Comparison of ENCODE assay signal across 18 mouse cellular contexts in the genomic region with DNA sequence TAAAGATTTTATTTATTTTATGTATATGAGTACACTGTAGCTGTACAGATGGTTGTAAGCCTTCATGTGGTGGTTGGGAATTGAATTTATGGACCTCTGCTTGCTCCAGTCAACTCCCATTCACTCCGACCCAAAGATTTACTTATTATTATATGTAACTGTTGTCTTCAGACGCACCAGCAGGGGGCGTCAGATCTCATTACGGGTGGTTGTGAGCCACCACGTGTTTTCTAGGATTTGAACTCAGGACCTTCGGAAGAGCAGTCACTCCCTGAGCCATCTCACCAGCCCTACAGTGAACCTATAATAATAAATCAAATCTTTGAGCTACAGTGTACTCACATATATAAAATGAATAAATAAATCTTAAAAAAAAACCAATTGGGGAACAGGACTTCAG. TPM values are rescaled to one million over a fixed set of nuclear protein-coding genes. Genes with fewer than 3 reads are reported as not detected.
DNase-seq lines count a peak whose midpoint lies in the region; ATAC-seq and TF ChIP-seq lines count a peak whose summit lies in the region.
"Had no signal": no experiment of that assay in that cellular context is flagged by ENCODE, and none has a peak within 500 bp of the region (broad histone marks: within the 10 kb centered on the region; RNA-seq: fewer than 3 reads in every experiment).

No protein-coding gene starts in this region.

- H3K27ac ChIP-seq in intestine, postnatal 0 days (ENCODE audit: low read depth, low read length): no peak overlapping the region
- no peak overlapping the region for H3K27ac ChIP-seq in intestine, embryonic 15.5 days
- no peak overlapping the region for H3K27ac ChIP-seq in MEL (ENCODE audit: control insufficient read depth, low read depth, low read length)
- no peak overlapping the region for H3K27ac ChIP-seq in stomach, postnatal 0 days (replicated peaks)

- DNase-seq in right cerebral cortex, postnatal 4 days: peak; percentile 35
- DNase-seq in right cerebral cortex, postnatal 36 days (ENCODE audit: low spot score in 2 of 2): no peak
- peak; percentile 29 for DNase-seq in MEL (ENCODE audit: low read depth, low spot score)
- no peak for DNase-seq in stomach, postnatal 0 days (ENCODE audit: low spot score)
- DNase-seq in yolk sac, embryonic 10.5 days (ENCODE audit: low spot score): no peak
- DNase-seq: cerebellum, adult 8-10 months; embryo, embryonic 11 days; gastrocnemius, postnatal 36 days; kidney, postnatal 25 days; right cerebral cortex, postnatal 25 days had no signal

- ATAC-seq in intestine, postnatal 0 days: no peak
- no peak for ATAC-seq in intestine, embryonic 15.5 days
- ATAC-seq in stomach, postnatal 0 days (ENCODE audit: low FRiP score, low TSS enrichment): no peak
- ATAC-seq: hindbrain, embryonic 16.5 days had no signal

- peak; percentile 23 for TF ChIP-seq RAD21 in MEL (IDR thresholded peaks at IDR 0.05; ENCODE audit: low read depth, low read length)

- H3K9me3 ChIP-seq in intestine, postnatal 0 days (ENCODE audit: control insufficient read depth): no peaks in the 10 kb centered on the region
- H3K9me3 ChIP-seq in intestine, embryonic 15.5 days: no peaks in the 10 kb centered on the region; the same call in 1 of the 2 replicates
- H3K9me3 ChIP-seq in MEL (replicated peaks; ENCODE audit: insufficient read depth, low read length): no peaks in the 10 kb centered on the region
- no peaks in the 10 kb centered on the region for H3K9me3 ChIP-seq in stomach, postnatal 0 days (ENCODE audit: control insufficient read depth, low read length)
- H3K9me3 ChIP-seq: G1E had no signal

- TF ChIP-seq CTCF in intestine, postnatal 0 days (IDR thresholded peaks at IDR 0.05; ENCODE audit: low read depth): peak; percentile 49
- TF ChIP-seq CTCF in MEL (IDR thresholded peaks at IDR 0.05 in 2 of 3, conservative IDR thresholded peaks at IDR 0.05 in 1 of 3; ENCODE audit: control insufficient read depth in 1 of 3, insufficient read depth in 1 of 3, low read depth in 2 of 3, low read length in 3 of 3, poor library complexity in 1 of 3, severe bottlenecking in 1 of 3): peak; percentile 21 to 52 (median 39); a peak in 5 of 6 replicates
- peak; percentile 50 for TF ChIP-seq CTCF in stomach, postnatal 0 days (IDR thresholded peaks at IDR 0.05; ENCODE audit: low read depth)

- H3K9ac ChIP-seq in intestine, postnatal 0 days (ENCODE audit: low read depth, low read length): no peak overlapping the region
- no peak overlapping the region for H3K9ac ChIP-seq in intestine, embryonic 15.5 days
- H3K9ac ChIP-seq in MEL (ENCODE audit: control insufficient read depth, low read depth, low read length, poor library complexity, severe bottlenecking): no peak overlapping the region
- no peak overlapping the region for H3K9ac ChIP-seq in stomach, postnatal 0 days (ENCODE audit: low read length)

- no peak overlapping the region for H3K4me3 ChIP-seq in intestine, postnatal 0 days (ENCODE audit: low read depth, low read length)
- no peak overlapping the region for H3K4me3 ChIP-seq in intestine, embryonic 15.5 days (replicated peaks)
- H3K4me3 ChIP-seq in MEL (ENCODE audit: control insufficient read depth in 1 of 2, insufficient read depth in 1 of 2, low read depth in 2 of 2, low read length in 2 of 2): no peak overlapping the region
- no peak overlapping the region for H3K4me3 ChIP-seq in stomach, postnatal 0 days (ENCODE audit: low read depth, low read length)

- no peak for TF ChIP-seq EP300 in MEL (IDR thresholded peaks at IDR 0.05; ENCODE audit: low read depth in 1 of 2, low read length in 2 of 2)
- no peak for TF ChIP-seq EP300 in stomach, postnatal 0 days (optimal IDR thresholded peaks at IDR 0.05)

- peaks cover 20% of the 10 kb centered on the region; the same call in 1 of the 2 replicates for H3K36me3 ChIP-seq in intestine, postnatal 0 days (ENCODE audit: control insufficient read depth, insufficient read depth)
- H3K36me3 ChIP-seq in intestine, embryonic 15.5 days: peaks cover 29% of the 10 kb centered on the region
- no peaks in the 10 kb centered on the region for H3K36me3 ChIP-seq in MEL (ENCODE audit: control insufficient read depth in 1 of 2, insufficient read depth in 2 of 2, low read length in 2 of 2)
- peaks cover 18% of the 10 kb centered on the region for H3K36me3 ChIP-seq in stomach, postnatal 0 days (ENCODE audit: control insufficient read depth, insufficient read depth, low read length)
- H3K36me3 ChIP-seq: G1E had no signal

- WGBS in intestine, postnatal 0 days: 80% methylated on average over 6 of the region's 6 CpGs
- 82% methylated on average over 6 of the region's 6 CpGs for WGBS in intestine, embryonic 15.5 days
- WGBS in stomach, postnatal 0 days: 81% methylated on average over 6 of the region's 6 CpGs

- no peaks in the 10 kb centered on the region for H3K27me3 ChIP-seq in intestine, postnatal 0 days (replicated peaks; ENCODE audit: control insufficient read depth, insufficient read depth, low read length)
- no peaks in the 10 kb centered on the region for H3K27me3 ChIP-seq in intestine, embryonic 15.5 days (replicated peaks)
- no peaks in the 10 kb centered on the region for H3K27me3 ChIP-seq in MEL (ENCODE audit: control insufficient read depth in 1 of 2, insufficient read depth in 2 of 2, low read length in 2 of 2)
- no peaks in the 10 kb centered on the region for H3K27me3 ChIP-seq in stomach, postnatal 0 days (ENCODE audit: control insufficient read depth, insufficient read depth, low read length)

- no peak for TF ChIP-seq POLR2A in MEL (IDR thresholded peaks at IDR 0.05; ENCODE audit: control insufficient read depth in 1 of 2, insufficient read depth in 1 of 2, low read depth in 1 of 2, low read length in 2 of 2, poor library complexity in 1 of 2)

- H3K4me1 ChIP-seq in intestine, postnatal 0 days (replicated peaks; ENCODE audit: control insufficient read depth, insufficient read depth, low read length): no peaks in the 10 kb centered on the region
- no peaks in the 10 kb centered on the region for H3K4me1 ChIP-seq in intestine, embryonic 15.5 days (replicated peaks)
- no peaks in the 10 kb centered on the region for H3K4me1 ChIP-seq in MEL (ENCODE audit: control insufficient read depth in 1 of 2, insufficient read depth in 2 of 2, low read length in 2 of 2)
- no peaks in the 10 kb centered on the region for H3K4me1 ChIP-seq in stomach, postnatal 0 days (replicated peaks; ENCODE audit: control insufficient read depth, insufficient read depth)

- no peaks in the 10 kb centered on the region for H3K79me2 ChIP-seq in MEL (ENCODE audit: control insufficient read depth, insufficient read depth, low read length, poor library complexity)

- H3K4me2 ChIP-seq in intestine, postnatal 0 days (replicated peaks; ENCODE audit: low read depth): no peak overlapping the region
- H3K4me2 ChIP-seq in intestine, embryonic 15.5 days (replicated peaks): no peak overlapping the region
- H3K4me2 ChIP-seq in stomach, postnatal 0 days (replicated peaks; ENCODE audit: low read depth): no peak overlapping the region

TF ChIP-seq in MEL, 35 proteins besides CTCF, POLR2A, EP300 and RAD21:
- TF ChIP-seq CHD1 (IDR thresholded peaks at IDR 0.05; ENCODE audit: low read depth, low read length) (no peak), MYC (IDR thresholded peaks at IDR 0.05; ENCODE audit: low read depth, low read length) (peak; percentile 62; the same call in 1 of the 2 replicates), MYB (IDR thresholded peaks at IDR 0.05; ENCODE audit: low read depth, low read length) (no peak), RCOR1 (IDR thresholded peaks at IDR 0.05; ENCODE audit: low read depth, low read length) (no peak), GABPA (IDR thresholded peaks at IDR 0.05; ENCODE audit: low read depth, low read length) (no peak), CHD2 (IDR thresholded peaks at IDR 0.05; ENCODE audit: low read length) (no peak), POLR2AphosphoS2 (IDR thresholded peaks at IDR 0.05; ENCODE audit: low read length) (no peak), MXI1 (IDR thresholded peaks at IDR 0.05; ENCODE audit: low read depth, low read length) (no peak), MAZ (IDR thresholded peaks at IDR 0.05; ENCODE audit: low read depth, low read length) (no peak), TBP (IDR thresholded peaks at IDR 0.05; ENCODE audit: low read depth, low read length) (no peak), SMC3 (IDR thresholded peaks at IDR 0.05; ENCODE audit: low read depth, low read length) (peak; percentile 46), POLR2AphosphoS5 (IDR thresholded peaks at IDR 0.05; ENCODE audit: borderline replicate concordance, low read depth, low read length) (no peak)

RNA-seq across cellular contexts. Expression of a gene that starts 8.0 kb away (rescaled TPM):
- 8.1 and 8.2 TPM in 2 replicates for polyA plus RNA-seq in intestine, postnatal 0 days (2015; fragmentation: Nextera tagmentation; extraction: Ambion mirVana)
- 15.2 and 17.7 TPM in 2 replicates for polyA plus RNA-seq in intestine, embryonic 15.5 days (2015; fragmentation: Nextera tagmentation; extraction: Ambion mirVana)
- 3.4 and 3.8 TPM in 2 replicates for total RNA-seq in MEL (2012; rRNA removed)
- polyA plus RNA-seq in MEL (2012; ENCODE audit: insufficient read depth in 1 of 2, insufficient read length in 2 of 2, low read depth in 1 of 2, low replicate concordance in 2 of 2, missing spikeins in 1 of 2): 1 to 10 TPM in 1 of 2 experiments, not detected in 1; 3.0 TPM
- polyA plus RNA-seq in stomach, postnatal 0 days (2015; fragmentation: Nextera tagmentation; extraction: Ambion mirVana): 8.9 and 9.2 TPM in 2 replicates

RNA-seq across cellular contexts. Expression of a gene that starts 27.2 kb away (rescaled TPM):
- 3.1 and 3.4 TPM in 2 replicates for polyA plus RNA-seq in intestine, postnatal 0 days (2015; fragmentation: Nextera tagmentation; extraction: Ambion mirVana)
- polyA plus RNA-seq in intestine, embryonic 15.5 days (2015; fragmentation: Nextera tagmentation; extraction: Ambion mirVana): 10.4 and 10.5 TPM in 2 replicates
- 0.08 and 0.16 TPM in 2 replicates for total RNA-seq in MEL (2012; rRNA removed)
- polyA plus RNA-seq in MEL (2012; ENCODE audit: insufficient read depth in 1 of 2, insufficient read length in 2 of 2, low read depth in 1 of 2, low replicate concordance in 2 of 2, missing spikeins in 1 of 2): under 1 TPM in 1 of 2 experiments, not detected in 1; 0.38 TPM
- 4.0 and 5.7 TPM in 2 replicates for polyA plus RNA-seq in stomach, postnatal 0 days (2015; fragmentation: Nextera tagmentation; extraction: Ambion mirVana)
- total RNA-seq: G1E; monocyte, adult 5-6 weeks had no signal

RNA-seq across cellular contexts. Expression of a gene that starts 28.6 kb away (rescaled TPM):
- not detected in 2 replicates for polyA plus RNA-seq in intestine, postnatal 0 days (2015; fragmentation: Nextera tagmentation; extraction: Ambion mirVana)
- polyA plus RNA-seq in intestine, embryonic 15.5 days (2015; fragmentation: Nextera tagmentation; extraction: Ambion mirVana): 0.14 TPM in 1 of 2 replicates, not detected in the other
- not detected in 2 replicates for total RNA-seq in MEL (2012; rRNA removed)
- polyA plus RNA-seq in MEL (2012; ENCODE audit: insufficient read depth in 1 of 2, insufficient read length in 2 of 2, low read depth in 1 of 2, low replicate concordance in 2 of 2, missing spikeins in 1 of 2): under 1 TPM in 1 of 2 experiments, not detected in 1; 0.08 TPM
- 0.05 TPM in 1 of 2 replicates, not detected in the other for polyA plus RNA-seq in stomach, postnatal 0 days (2015; fragmentation: Nextera tagmentation; extraction: Ambion mirVana)
- total RNA-seq: gastrocnemius, postnatal 36 days; left cerebral cortex, adult 8-10 months; monocyte, adult 5-6 weeks had no signal
- polyA plus RNA-seq: heart, postnatal 0 days; stomach, embryonic 16.5 days had no signal

Comparison
In these comparisons a context has a peak if more than half of its experiments do, and no peak if none do; other contexts are left out.
1. DNase-seq: peak in right cerebral cortex, postnatal 4 days (single experiment) and MEL (single experiment); none in right cerebral cortex, postnatal 36 days (0 of 2), stomach, postnatal 0 days (single experiment) and yolk sac, embryonic 10.5 days (single experiment).
2. Peak in every context shown above with its lines, with median percentiles within 50 percentile points of each other: CTCF ChIP-seq.